Mouse (Mus musculus): ENCODE measurements at regions not wholly inside any gene's neighbourhood (a gene's known extent, or its start where the extent isn't known, plus 50 kb on each side); places are given as distances from the start of the nearest gene placed in this dataset.
"Not testable (repeated sequence)": the region's sequence is repeated elsewhere in the genome, so short reads cannot be mapped to it uniquely, and the experiment has no call there.

DNA sequence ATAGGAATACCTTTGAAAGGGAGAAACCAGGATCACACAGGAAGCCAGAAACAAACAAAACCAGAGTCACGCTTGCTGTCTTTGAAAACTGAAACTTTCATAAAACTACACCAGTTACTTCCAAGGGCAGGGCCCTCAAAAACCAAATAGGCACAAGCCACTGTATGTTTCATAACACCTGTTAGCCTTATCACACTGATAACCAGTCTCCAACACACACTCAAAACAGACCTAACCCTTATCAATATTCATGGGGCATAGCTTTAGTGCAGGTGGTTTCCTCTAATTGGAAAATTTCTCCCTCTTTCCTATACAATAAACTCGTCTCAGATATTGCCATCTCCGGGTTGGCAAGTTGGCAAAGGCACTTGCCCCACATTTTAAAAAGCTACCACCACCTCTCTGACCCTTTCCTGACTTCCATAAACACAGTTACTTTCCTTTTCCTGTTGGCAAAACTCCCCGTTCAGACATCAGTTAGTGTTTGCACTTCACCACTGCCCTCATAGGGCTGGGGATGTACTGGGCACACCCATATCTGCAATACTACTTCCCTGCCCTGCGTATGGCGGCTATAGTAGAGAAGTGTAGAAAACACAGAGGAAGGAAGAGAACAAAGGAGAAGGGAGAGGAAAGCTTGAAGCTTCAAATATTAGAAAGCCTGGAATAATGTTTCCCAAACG lies 169.1 kb upstream of the Col8a1 start:
- DNase-seq (ENCODE audit: extremely low spot score), result no peak

DNA sequence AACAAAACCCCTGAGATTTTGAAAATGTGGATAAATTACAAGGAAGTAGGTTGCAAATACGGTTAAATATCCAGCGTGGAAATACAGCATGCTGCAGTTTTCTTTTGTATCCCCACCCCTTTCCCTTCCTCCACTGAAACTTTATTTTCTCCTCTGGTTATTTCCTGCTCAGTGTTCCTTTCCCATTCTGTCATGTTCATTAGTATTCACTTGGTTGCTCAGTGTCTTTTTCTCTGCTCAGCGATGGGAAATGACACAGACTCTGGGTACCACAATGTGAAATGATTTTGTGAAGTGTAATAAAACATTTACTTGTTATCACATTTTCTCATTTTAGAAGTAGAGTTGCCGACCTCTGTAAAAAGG lies 169.6 kb upstream of the Col8a1 start:
- DNase-seq (ENCODE audit: extremely low spot score), result no peak

DNA sequence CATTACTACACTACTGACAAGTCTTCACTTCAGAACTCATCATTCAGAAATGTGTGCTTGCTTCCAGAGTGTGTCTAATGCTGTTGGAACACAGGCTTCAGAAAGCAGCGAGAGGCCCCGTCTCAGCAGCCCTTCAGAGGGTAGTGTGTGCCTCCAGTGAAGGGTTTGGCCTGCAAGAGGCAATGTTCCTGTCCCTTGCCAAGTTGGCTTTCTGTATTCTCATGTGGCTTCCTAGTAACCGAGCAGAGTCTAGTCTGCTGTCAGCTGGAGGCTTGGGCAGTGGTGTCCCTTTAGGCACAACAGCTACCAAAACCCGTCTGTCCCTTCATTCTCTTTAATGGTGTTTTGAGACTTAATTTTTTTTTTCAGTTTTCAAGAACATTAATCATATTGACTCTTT lies 173.3 kb upstream of the Col8a1 start:
- DNase-seq (ENCODE audit: extremely low spot score), result no peak

DNA sequence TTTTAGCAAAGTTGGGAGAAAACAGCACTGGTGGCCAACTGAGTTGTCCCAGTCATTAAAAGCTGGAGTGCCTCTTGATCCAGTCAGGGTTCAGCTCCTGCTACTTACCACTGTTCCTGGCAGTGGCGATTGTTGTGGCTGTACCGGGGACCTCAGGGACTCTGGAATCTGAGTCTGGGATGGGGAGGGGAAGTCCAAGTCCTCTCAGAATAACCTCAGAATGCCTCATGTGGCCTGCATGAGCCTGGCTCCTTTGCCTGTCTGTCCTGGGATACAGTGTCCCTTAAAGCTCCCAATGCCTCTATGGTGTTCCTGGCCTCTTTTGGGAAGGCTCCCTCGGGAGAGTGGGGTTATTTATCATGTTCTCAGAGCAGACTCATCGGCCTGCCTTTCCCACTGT lies 173.8 kb upstream of the Col8a1 start:
- no peak for DNase-seq (ENCODE audit: extremely low spot score)

DNA sequence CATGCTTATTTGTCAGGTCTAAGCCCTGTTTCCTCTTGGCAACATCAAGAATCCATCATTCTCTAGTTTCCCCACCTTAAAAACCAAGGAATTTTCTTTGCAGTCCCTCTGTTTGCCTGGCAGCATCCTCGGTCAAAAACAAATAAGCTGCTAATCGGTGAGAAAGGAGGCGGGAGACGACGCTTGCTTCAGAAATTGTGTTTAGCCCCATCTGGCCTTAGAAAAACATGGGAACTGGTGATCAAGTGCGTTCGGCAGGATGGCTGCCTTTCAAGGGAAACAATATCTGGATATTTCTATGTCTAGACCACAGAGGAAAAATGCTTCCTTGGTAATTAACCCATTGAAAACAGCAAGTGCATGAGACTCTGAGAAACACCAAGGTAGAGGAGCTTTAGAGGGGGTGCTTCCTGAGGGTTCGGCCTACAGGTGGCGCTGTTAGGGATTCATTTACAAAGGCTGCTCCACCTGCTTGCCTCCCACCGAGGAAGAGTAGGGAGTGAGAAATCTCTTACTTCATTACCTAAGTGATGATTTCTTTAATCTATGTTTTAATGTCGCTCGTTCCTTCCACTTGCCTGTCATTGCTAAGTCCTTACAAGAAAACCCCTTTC lies 174.7 kb upstream of the Col8a1 start:
- no peak for DNase-seq (ENCODE audit: extremely low spot score)

DNA sequence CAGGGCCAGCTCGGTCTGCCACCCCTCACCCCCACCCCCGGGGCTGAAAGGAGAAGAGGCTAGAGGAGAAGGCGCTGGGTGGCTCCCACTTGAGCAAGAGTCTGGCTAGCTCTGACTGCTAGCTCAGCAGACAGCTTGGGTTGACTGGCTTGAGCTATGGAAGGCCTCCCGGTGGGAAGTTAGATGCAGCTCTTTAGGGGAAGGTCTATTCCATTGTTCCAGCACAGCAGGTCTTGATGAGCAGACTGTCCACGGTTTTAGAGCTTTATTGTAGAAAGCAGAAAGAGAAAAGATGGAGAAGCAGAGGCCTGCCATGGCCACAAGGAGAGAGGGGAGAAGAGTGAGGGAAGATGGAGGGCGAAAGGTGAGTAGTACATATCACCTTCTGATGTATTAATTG lies 190.9 kb upstream of the Col8a1 start:
- no peak for DNase-seq (ENCODE audit: extremely low spot score)

DNA sequence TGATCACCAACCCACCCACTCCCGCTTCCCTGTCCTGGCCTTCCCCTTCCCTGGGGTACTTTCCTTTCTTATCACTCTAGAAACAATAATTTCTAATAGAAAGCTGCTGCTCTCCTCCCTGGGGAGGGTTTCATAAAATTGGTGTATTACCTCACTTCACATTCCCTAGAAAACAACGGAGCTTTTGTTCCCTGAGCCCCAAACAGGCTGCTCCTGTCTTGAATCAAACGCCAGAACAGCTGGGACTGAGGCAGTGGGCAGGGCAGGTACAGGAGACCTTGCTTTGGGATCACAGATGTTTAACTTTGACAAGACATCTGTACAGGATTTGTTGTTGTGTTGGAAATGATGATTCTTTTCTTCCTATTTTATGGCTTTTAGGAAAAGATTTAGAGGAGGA lies 192.8 kb upstream of the Col8a1 start:
- no peak for DNase-seq (ENCODE audit: extremely low spot score)

DNA sequence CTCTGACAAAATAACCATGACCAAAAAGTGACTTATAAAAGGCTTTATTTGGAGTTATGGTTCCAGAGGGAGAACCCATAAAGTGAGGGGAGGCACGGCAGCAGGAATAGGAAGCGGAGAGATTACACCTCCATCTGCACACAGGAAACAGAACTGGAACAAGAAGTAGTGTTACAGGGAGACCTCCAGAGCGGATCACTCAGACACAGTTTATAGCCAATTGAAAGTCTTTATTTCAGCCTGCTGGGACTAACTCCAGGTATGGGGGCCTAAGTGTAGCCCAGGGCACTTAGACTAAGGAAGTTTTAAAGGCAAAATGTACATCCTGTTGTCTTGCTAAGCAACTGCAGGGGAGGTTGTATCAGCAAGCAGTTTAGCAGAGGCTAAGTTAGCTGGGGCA lies 195.1 kb upstream of the Col8a1 start:
- DNase-seq (ENCODE audit: extremely low spot score), result no peak

DNA sequence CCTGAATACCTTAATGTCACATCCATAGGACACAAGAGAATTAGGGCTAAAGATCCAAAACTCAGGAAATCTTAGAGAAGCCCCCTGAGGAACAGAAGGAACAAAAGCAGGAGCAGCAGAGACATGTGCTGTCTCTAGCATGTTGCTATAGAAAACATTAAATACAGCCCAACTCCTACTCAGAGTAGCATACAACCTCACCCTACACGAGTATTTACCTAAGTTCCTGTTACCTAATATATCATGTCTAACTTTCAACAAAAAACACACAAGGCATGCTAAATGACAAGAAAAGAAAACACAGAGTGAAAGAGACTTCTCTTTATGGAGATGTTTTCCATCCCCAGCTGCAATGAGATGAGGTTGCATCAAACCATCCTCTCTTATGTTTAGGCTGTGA lies 216.4 kb upstream of the Col8a1 start:
- DNase-seq (ENCODE audit: extremely low spot score), result no peak

DNA sequence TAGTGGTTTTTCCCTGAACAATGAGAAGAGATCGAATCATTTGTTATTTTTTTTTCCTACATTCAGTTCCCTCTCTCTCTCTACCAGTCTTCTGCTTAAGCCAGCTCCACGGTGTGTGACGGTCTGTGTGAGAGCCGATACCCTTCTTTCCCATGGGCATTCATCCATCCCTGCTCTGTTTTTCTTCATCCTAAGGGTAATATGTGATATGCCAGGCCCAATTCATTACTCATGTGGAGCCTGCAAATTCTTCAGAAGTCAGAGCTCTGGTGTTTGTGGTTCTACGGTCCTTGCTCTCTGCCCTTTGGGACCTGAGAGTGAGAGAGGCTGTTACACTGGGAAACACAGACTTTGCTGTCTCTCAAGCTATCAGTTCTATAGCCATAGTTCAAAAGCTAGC lies 229.6 kb upstream of the Col8a1 start:
- DNase-seq (ENCODE audit: extremely low spot score), result no peak

DNA sequence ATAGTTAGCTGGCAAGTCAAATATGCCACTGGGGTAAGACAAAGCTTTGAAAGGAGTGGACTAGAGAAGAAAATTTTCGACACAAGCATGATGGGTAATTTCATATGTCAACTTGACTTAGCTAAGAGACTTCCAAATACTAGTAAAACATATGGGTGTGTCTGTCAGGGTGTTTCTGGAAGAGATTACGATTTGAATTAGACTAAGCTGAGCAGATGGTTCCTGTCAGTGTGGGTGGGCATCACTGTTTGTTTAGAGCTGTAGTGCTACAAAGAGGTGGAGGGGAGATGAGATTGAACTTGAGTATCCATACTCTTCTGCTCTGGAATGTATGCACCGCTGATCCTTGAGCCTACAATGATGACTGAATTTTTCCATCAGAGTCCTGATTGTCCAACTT lies 251.2 kb upstream of the Col8a1 start:
- no peak for DNase-seq (ENCODE audit: extremely low spot score)

DNA sequence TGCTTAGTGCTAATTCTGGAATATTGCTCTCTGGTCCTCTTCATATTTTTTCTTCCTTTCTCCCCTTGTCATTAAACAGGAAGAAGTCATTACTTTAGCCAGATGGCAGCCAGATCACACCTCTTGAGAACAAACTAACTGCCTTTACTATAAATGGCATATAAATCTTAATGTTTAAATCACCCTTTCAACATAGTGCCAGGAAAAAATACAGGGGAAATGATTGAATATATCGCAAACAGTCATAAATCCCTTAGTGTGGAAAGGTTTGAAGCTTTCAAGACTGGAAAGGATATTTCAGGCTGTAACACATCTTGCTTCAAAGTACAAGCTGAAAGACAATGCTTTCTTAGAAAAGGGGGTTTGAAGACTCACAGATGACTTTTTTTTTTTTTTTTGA lies 259.0 kb upstream of the Col8a1 start:
- no peak for DNase-seq (ENCODE audit: extremely low spot score)

DNA sequence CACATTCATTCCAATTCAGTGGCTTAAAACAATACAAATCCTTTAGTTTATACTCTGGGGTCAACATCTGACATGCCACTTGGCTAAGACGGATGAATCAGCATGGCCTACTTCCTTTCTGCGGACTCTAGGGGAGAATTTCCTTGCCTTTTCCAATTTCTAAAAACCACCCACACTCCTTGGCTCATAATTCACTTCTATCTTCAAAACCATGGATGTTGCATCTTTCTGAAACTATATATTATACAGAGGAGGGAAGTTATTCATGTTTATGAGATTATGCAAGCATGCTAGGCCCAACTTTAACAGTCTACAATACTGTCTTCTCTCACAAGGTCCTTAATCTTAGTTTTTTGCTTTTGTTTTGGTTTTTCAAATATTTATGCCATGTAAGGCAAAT lies 273.0 kb upstream of the Col8a1 start:
- no peak for DNase-seq (ENCODE audit: extremely low spot score)

DNA sequence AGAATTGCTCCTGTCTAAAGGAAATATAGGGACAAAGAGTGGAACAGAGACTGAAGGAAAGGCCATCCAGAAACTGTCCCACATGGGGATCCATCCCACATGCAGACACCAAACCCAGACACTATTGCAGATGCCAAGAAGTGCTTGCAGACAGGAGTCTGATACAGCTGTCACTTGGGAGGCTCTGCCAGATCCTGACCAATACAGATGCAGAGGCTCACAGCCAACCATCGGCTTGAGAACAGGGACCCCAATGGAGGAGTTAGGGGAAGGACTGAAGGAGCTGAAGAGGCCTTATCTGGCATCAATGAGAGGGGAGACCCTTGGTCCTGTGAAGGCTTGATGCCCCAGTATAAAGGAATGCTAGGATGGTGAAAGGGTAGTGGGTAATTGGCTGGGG lies 274.0 kb upstream of the Col8a1 start:
- not testable (repeated sequence) for DNase-seq (ENCODE audit: extremely low spot score)

DNA sequence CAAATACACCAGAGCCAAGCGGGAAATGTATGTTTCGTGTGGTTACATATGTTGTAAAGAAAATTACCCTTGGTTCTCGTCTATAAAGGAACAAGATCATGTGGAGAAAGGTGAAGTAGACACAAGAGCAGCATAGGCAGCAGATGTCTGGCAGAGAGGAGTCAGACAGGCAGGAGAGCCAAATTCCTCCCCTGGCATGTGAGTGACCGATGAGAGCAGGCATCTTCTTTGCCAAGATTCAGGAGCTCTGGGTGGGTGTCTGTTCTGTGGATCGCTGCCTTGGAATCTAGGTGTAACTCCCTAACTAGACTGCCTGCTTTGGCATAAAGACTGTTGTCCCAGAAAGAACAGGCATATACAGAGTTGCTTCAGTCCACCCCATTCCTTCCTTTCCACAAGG lies 275.1 kb upstream of the Col8a1 start:
- no peak for DNase-seq (ENCODE audit: extremely low spot score)

DNA sequence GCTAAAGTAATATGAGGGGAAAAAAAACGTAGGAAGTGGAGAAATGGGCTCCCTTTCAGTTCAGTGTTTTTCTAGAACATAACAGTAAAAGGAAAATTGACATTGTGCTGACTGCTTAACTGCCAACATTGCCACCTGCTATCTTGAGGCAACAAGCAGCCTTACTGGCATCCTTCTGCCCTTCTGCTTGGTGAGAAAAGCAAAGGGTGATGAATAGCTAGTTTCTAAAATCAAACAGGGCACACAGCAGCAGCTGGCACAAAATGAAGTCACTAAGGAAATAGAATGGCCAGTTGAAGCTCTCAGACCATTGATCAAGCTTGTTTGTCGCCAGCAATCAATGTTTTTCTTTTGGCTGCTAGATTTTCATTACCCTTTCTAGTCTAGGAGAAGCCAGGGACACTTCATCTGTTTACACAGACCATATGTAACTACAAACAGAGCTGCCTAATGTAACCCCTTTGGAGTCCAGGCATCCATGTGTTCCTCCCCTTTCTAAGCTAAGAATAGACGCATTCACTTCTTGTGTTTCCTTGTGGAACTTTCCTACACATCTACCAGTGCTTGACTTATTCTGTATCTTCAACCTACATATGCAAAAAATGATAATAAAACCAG lies 314.2 kb upstream of the Col8a1 start:
- DNase-seq (ENCODE audit: extremely low spot score), result no peak

DNA sequence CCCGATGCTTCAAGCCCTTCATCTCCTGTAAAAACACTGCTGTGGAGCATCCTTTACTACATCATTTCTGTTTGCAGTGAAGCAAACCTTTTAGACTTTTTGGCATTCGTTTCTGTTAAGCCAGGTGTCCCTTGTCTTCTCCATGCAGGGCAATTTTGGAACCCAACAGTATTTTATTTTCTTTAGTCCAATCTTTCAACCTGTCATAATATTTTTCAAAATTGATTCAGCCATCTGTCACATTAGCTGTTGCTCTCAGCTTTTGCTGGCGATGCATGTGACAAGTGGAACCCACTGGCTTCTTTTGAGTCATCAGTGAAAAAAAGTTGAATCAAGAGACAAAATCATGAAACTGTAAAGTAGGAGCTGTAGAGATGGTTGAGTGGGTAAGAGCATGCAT lies 317.9 kb upstream of the Col8a1 start:
- no peak for DNase-seq (ENCODE audit: extremely low spot score)

DNA sequence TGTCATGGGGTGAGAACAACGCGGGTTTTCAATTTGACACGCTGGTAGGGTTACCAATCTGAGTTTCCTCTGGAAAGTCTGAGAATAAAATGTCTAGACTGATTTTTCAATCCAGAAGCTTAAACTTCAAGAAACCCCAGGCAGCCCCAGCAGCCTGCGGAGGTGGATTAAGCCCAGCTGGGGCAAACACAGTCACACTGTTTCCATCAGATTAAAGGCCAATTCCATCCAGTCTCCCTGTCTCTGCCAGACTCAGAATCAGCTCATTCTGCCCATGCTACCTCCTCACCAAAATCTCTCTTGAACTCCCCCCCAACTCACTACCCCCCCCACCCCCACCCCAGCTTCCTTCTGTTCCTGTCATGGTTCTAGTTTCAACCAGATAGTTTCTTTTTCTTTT lies 307.9 kb upstream of the Dcbld2 start:
- no peak for DNase-seq (ENCODE audit: extremely low spot score)

DNA sequence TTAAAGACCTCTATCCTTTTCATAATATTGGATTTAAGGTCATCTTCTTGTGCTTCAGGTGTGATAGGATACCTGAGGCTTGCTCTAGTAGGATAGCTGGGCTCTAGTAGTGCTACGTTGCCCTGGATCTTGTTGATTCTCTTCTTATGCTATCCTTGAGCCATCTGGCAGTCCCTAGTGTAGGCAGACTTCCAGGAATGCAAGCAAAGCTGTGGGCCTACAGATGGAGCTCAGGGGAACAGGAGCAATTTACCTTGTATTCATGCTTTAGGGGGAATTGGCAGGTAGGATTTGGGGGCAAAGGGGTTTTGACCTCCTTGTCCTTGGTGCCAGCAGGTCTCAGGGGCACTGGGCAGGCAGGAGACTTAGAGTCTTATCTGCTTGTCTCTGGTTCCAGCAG lies 297.8 kb upstream of the Dcbld2 start:
- no peak for DNase-seq (ENCODE audit: extremely low spot score)

DNA sequence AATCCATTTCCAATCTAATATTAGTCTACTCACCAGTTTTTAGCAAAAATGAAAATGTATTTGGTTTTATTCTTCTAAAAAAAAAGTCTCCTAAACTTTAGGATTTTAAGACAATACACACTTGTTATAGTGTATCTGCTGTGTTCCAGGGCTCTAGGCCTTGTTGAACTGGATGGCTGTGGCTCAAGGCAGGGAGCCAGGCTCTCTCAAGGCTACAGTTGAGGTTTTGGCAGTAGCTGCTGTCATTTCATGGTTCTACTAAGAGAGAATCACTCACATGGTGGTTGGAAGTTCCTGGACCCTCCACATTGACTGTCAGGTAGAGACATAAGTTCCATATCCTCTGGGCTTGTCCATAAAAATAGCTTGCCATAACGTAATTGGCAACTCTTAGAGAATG lies 282.2 kb upstream of the Dcbld2 start:
- DNase-seq (ENCODE audit: extremely low spot score), result no peak

DNA sequence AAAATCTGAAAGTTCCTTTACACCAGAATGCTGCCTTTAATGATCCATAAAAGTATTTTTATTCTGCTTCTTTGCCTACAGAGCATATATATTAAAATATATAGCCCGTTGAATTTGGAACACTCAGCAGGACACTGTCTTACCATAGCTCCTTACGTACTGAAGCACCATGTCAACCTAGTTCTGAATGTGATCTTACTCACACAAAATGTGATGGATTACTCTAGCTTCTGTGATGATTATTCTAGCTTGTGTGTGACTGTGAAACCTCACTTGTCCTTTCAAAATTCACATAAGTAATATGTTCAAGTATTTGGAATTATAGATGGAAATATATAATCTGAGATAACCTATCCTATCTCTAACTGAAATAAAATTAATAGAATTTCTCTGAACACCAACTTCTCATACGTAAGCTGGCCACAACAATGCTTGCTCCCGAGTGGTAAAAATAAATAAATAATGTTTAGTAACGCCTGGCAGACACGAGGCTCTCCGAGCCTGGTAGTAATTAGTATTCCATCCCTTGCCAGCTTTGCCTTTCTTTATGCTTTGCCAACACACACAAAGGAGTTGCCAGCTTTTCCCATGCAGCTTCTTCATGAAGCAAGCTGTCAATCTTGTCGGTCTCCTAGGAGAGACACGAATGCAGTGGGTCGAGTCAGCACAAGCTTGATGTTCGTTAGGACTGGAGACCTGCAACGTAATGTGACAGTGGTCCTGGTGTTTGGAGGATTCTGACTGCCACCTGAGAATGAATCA lies 271.9 kb upstream of the Dcbld2 start:
- no peak for DNase-seq (ENCODE audit: extremely low spot score)

DNA sequence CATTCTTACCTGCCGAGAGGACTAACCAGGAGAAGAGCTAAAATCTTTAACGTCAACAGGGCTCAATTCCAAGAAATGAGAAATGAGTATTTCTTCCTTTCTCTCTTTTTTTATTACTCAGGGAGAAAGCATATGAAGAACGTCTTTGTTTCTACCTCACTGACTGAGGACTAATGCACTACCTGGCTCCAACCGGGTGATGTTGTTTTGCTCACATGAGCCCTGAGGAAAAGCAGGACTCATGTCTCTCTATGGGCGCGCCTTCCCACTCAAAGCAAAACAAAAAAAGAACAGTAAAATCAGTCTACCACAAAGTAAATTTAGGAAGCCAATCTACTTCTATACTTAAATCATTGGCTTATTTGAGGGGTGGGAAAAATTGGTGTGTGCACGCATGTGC lies 271.3 kb upstream of the Dcbld2 start:
- DNase-seq (ENCODE audit: extremely low spot score), result no peak

DNA sequence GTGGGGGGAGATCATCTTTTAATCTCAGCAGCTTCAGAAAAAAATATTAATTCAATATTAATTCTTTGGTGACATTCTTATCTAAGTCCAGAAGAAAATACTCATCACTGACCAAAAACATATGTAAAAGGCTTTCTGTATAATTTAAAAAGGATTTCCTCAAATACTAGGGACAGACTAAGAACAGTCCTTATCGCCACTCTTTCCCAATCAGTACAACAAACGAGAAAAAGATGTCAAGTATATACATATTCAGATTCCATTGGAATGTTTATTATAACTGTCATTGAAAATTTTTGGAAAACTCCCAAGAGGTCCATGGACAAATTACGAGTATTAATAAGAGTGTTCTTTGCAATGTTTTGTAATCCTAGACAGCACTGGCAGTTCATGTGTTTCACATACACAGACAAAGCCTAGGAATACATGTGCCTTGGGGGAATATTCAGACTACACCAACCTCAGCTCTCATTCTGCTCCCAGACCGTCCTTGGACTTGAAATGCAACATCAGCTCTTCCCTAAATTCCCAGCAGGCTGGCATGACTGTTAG lies 270.4 kb upstream of the Dcbld2 start:
- DNase-seq (ENCODE audit: extremely low spot score), result no peak

Data from embryo, embryonic 9.5 days (tissue).